Mouse (Mus musculus) adipocyte (in vitro differentiated cells): Measurements from ENCODE around the gene Sgk1.
A peak's percentile ranks its signal among the peaks of the same experiment; 100 is the strongest.

Experiments used
- DNase-seq: peaks from one replicate; pipeline ENCODE4 v3.0.0-alpha.2; 2016; ENCODE audit warnings: low spot score

Gene Sgk1

GRCm38 (mm10) chr10:21974801-21975200 lies 92.8 kb downstream of the Sgk1 start:
- no peak for DNase-seq

GRCm38 (mm10) chr10:21975384-21975783 lies 93.4 kb downstream of the Sgk1 start:
- DNase-seq, result no peak

- no peak for DNase-seq
Measured at GRCm38 (mm10) chr10:21976253-21976652, 94.3 kb downstream of the Sgk1 start.

GRCm38 (mm10) chr10:21978421-21978820 lies 96.4 kb downstream of the Sgk1 start:
- no peak for DNase-seq

GRCm38 (mm10) chr10:21979286-21979965 lies 97.4 kb downstream of the Sgk1 start:
- no peak for DNase-seq

GRCm38 (mm10) chr10:21980780-21981435 lies 98.9 kb downstream of the Sgk1 start:
- DNase-seq, result no peak

GRCm38 (mm10) chr10:21982303-21982702 lies 100.3 kb downstream of the Sgk1 start:
- DNase-seq, result no peak

- no peak for DNase-seq
Measured at GRCm38 (mm10) chr10:21988489-21988888, 106.5 kb downstream of the Sgk1 start.

GRCm38 (mm10) chr10:21991351-21991840 lies 109.4 kb downstream of the Sgk1 start:
- DNase-seq, result peak; percentile 82

- DNase-seq, result peak; percentile 37
Measured at GRCm38 (mm10) chr10:21991986-21992833, 110.2 kb downstream of the Sgk1 start.

GRCm38 (mm10) chr10:21992834-21993514 lies 111.0 kb downstream of the Sgk1 start:
- peak; percentile 87 for DNase-seq

- peak; percentile 79 for DNase-seq
Measured at GRCm38 (mm10) chr10:21993515-21994373, 111.8 kb downstream of the Sgk1 start.

GRCm38 (mm10) chr10:21994431-21994914 lies 112.5 kb downstream of the Sgk1 start:
- DNase-seq, result peak; percentile 95

- DNase-seq, result peak; percentile 87
Measured at GRCm38 (mm10) chr10:21995221-21995620, 113.2 kb downstream of the Sgk1 start.

GRCm38 (mm10) chr10:21995661-21996308 lies 113.8 kb downstream of the Sgk1 start:
- peak; percentile 83 for DNase-seq

- DNase-seq, result no peak
Measured at GRCm38 (mm10) chr10:21996660-21997447, 114.9 kb downstream of the Sgk1 start.

- DNase-seq, result no peak
Measured at GRCm38 (mm10) chr10:21997550-21998204, 115.7 kb downstream of the Sgk1 start.

- no peak for DNase-seq
Measured at GRCm38 (mm10) chr10:21998503-21999180, 116.7 kb downstream of the Sgk1 start.
